Mouse (Mus musculus): ENCODE measurements around the gene Gm17078.
"Not testable (repeated sequence)": the region's sequence is repeated elsewhere in the genome, so short reads cannot be mapped to it uniquely, and the experiment has no call there.

Gm17078 gene

GRCm38 (mm10) chr14:51611210-51611609 is at the start of gene Gm17078:
Gene Gm17078, minus strand, starts transcription at chr14:51611310.
- no peak for DNase-seq (ENCODE audit: low read depth, low spot score)

- not testable (repeated sequence) for DNase-seq (ENCODE audit: low read depth, low spot score)
These were observed 24.5 kb upstream of the Gm17078 start, which contains the start of gene Gm4181 for GRCm38 (mm10) chr14:51635566-51635965. Gene Gm4181, minus strand, starts transcription at chr14:51635666.

DNA sequence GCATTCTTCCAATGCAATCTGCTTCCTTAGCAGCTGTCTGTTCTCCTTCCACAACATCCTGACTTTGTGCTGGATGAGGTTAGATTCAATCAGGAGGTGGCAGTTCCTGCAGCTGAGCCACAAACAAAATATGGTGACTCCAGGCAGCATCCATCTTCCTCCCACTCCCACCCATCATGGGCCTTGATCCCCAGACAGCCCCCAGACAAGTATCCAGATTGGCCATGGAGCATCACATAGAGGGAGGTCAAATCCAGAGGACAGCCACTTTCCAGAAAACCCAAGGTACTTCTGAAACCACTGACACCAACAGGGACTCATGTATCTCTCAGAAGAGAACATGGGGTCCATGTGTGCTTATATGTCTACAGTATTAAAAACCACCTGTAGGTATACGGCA is 21.3 kb upstream of the Gm17078 start:
- not testable (repeated sequence) for DNase-seq (ENCODE audit: low read depth, low spot score)

DNA sequence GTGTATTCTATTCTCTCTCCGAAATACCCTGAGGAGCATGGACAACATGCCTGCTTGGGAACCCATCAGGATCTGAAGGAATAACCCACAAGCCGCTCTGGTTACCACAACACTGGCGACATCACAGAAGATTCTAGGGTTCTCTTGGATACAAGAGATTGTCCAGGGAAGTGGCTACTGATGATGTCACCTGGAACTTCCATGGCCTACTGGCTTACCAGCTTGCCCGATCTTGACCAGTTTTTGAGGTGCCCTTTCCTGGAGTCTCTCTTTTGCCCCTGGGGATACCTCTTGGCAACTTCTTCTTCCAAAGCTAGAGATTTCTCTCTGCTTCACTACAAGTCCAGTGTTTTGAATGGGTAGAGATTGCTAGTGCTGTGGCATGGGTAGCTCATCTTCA is 19.1 kb downstream of the Gm17078 start, which contains the start of gene Gm17174:
Gene Gm17174 (minus strand): TSS at position 101 of the 400 bp plus-strand sequence.
- DNase-seq (ENCODE audit: low read depth, low spot score): not testable (repeated sequence)

- not testable (repeated sequence) for DNase-seq (ENCODE audit: low read depth, low spot score)
These were observed 37.1 kb downstream of the Gm17078 start, which contains the start of gene Gm17175 for GRCm38 (mm10) chr14:51573963-51574362. Gene Gm17175, minus strand, starts transcription at chr14:51574063.
